8 mouse cellular contexts compared by ENCODE assay signal in genomic region chr7:114672697-114673096, GRCm38 (mm10). TPM values are rescaled to one million over a fixed set of nuclear protein-coding genes. Genes with fewer than 3 reads are reported as not detected.
DNase-seq lines count a peak whose midpoint lies in the region.

No protein-coding gene starts in this region.

- DNase-seq in adrenal gland, postnatal 10 days: peak; percentile 3
- no peak for DNase-seq in adrenal gland, postnatal 14 days
- DNase-seq in kidney, adult 9 months: peak; percentile 35
- DNase-seq in kidney, adult 11 months: no peak
- peak; percentile 60 for DNase-seq in 3T3-L1 (ENCODE audit: low read depth, low spot score)
- peak; percentile 50 for DNase-seq in embryo, embryonic 10 days (ENCODE audit: low spot score)
- DNase-seq in gastrocnemius, postnatal 25 days: no peak
- no peak for DNase-seq in urinary bladder, postnatal 10 days (ENCODE audit: low spot score)

RNA-seq across cellular contexts. Expression of gene Calca, which starts 36.5 kb away (rescaled TPM):
- total RNA-seq in adrenal gland, postnatal 10 days (2021): under 1 TPM in 1 of 2 experiments, not detected in 1; 0.42 TPM
- not detected in 2 replicates for total RNA-seq in adrenal gland, postnatal 14 days (2021)
- total RNA-seq in gastrocnemius, postnatal 25 days (2021): not detected

RNA-seq across cellular contexts. Expression of gene Calcb, which starts 45.7 kb away (rescaled TPM):
- total RNA-seq in adrenal gland, postnatal 10 days (2021): not detected
- not detected in 2 replicates for total RNA-seq in adrenal gland, postnatal 14 days (2021)
- total RNA-seq in gastrocnemius, postnatal 25 days (2021): not detected

Comparison
In these comparisons a context has a peak if more than half of its experiments do, and no peak if none do; other contexts are left out.
1. DNase-seq: peak in adrenal gland, postnatal 10 days (single experiment), kidney, adult 9 months (single experiment), 3T3-L1 (single experiment) and embryo, embryonic 10 days (single experiment); none in adrenal gland, postnatal 14 days (single experiment), kidney, adult 11 months (single experiment), gastrocnemius, postnatal 25 days (single experiment) and urinary bladder, postnatal 10 days (single experiment).